Mouse (Mus musculus) lung, postnatal 25 days (tissue): ENCODE measurements around the gene Efnb2.

Experiments used
- DNase-seq: peaks from one replicate; pipeline ENCODE4 v3.0.0; 2022; ENCODE audit warnings: low spot score

The Efnb2 gene

GRCm38 (mm10) chr8:8613844-8614243 lies 47.2 kb downstream of the Efnb2 start:
- DNase-seq: no peak

GRCm38 (mm10) chr8:8611928-8612327 lies 49.1 kb downstream of the Efnb2 start:
- no peak for DNase-seq

- DNase-seq: no peak
Observed at GRCm38 (mm10) chr8:8609791-8610190, 51.3 kb downstream of the Efnb2 start.

- DNase-seq: no peak
Observed at GRCm38 (mm10) chr8:8609141-8609540, 51.9 kb downstream of the Efnb2 start.

- no peak for DNase-seq
Observed at GRCm38 (mm10) chr8:8605621-8606020, 55.4 kb downstream of the Efnb2 start.

- peak; percentile 65 for DNase-seq
Observed at GRCm38 (mm10) chr8:8603875-8604274, 57.2 kb downstream of the Efnb2 start.

- peak; percentile 85 for DNase-seq
Observed at GRCm38 (mm10) chr8:8602616-8603461, 58.2 kb downstream of the Efnb2 start.

- no peak for DNase-seq
Observed at GRCm38 (mm10) chr8:8599931-8600330, 61.1 kb downstream of the Efnb2 start.

- DNase-seq: no peak
Observed at GRCm38 (mm10) chr8:8597434-8597833, 63.6 kb downstream of the Efnb2 start.

- no peak for DNase-seq
Observed at GRCm38 (mm10) chr8:8595831-8596611, 65.0 kb downstream of the Efnb2 start.

GRCm38 (mm10) chr8:8593812-8594211 lies 67.2 kb downstream of the Efnb2 start:
- no peak for DNase-seq

- no peak for DNase-seq
Observed at GRCm38 (mm10) chr8:8593371-8593770, 67.7 kb downstream of the Efnb2 start.

GRCm38 (mm10) chr8:8592331-8592730 lies 68.7 kb downstream of the Efnb2 start:
- DNase-seq: no peak

- DNase-seq: no peak
Observed at GRCm38 (mm10) chr8:8583981-8584377, 77.1 kb downstream of the Efnb2 start.

- DNase-seq: no peak
Observed at GRCm38 (mm10) chr8:8583290-8583980, 77.6 kb downstream of the Efnb2 start.

GRCm38 (mm10) chr8:8577770-8578303 lies 83.2 kb downstream of the Efnb2 start:
- DNase-seq: no peak

- peak; percentile 75 for DNase-seq
Observed at GRCm38 (mm10) chr8:8576833-8577232, 84.2 kb downstream of the Efnb2 start.

- DNase-seq: peak; percentile 70
Observed at GRCm38 (mm10) chr8:8576286-8576685, 84.8 kb downstream of the Efnb2 start.

GRCm38 (mm10) chr8:8574521-8575499 lies 86.2 kb downstream of the Efnb2 start:
- DNase-seq: no peak

GRCm38 (mm10) chr8:8572272-8572671 lies 88.8 kb downstream of the Efnb2 start:
- no peak for DNase-seq

GRCm38 (mm10) chr8:8571625-8572215 lies 89.3 kb downstream of the Efnb2 start:
- no peak for DNase-seq
